Mouse (Mus musculus) stomach, postnatal 0 days (tissue): ENCODE data around the gene Mcf2l. TPM values are rescaled to one million over a fixed set of nuclear protein-coding genes. Genes with fewer than 3 reads are reported as not detected.

Source experiments
- ATAC-seq: fragments of 200-750 bp; cut with Nextera tagmentation; 2 replicates; pipeline ENCODE4 v1.8.0; 2017; ENCODE audit not compliant: low FRiP score, low TSS enrichment
- DNase-seq: peaks from one replicate; pipeline ENCODE4 v3.0.0-alpha.2; 2016; ENCODE audit warnings: low spot score
- H3K27ac ChIP-seq: fragments of 300-500 bp; sonication (generic); replicated peaks from 2 replicates; pipeline ENCODE4 v1.5.1; 2014; ENCODE audit warnings: mild to moderate bottlenecking, control low read depth
- H3K27me3 ChIP-seq: fragments of 300-500 bp; sonication (generic); 2 replicates; pipeline ENCODE4 v1.6.1; 2014; ENCODE audit warnings: low read length; ENCODE audit not compliant: control insufficient read depth, insufficient read depth
- H3K36me3 ChIP-seq: fragments of 300-500 bp; sonication (generic); 2 replicates; pipeline ENCODE4 v1.6.1; 2014; ENCODE audit warnings: low read length, mixed read lengths; ENCODE audit not compliant: control insufficient read depth, insufficient read depth
- H3K4me1 ChIP-seq: fragments of 300-500 bp; sonication (generic); replicated peaks from 2 replicates; pipeline ENCODE4 v1.6.1; 2014; ENCODE audit warnings: antibody characterized with exemption; ENCODE audit not compliant: control insufficient read depth, insufficient read depth
- H3K4me2 ChIP-seq: fragments of 300-500 bp; sonication (generic); replicated peaks from 2 replicates; pipeline ENCODE4 v1.6.1; 2014; ENCODE audit warnings: low read depth, mild to moderate bottlenecking, control low read depth, moderate library complexity
- H3K4me3 ChIP-seq: fragments of 300-500 bp; sonication (generic); 2 replicates; pipeline ENCODE4 v1.5.1; 2014; ENCODE audit warnings: low read depth, low read length, control low read depth
- H3K9ac ChIP-seq: fragments of 300-500 bp; sonication (generic); 2 replicates; pipeline ENCODE4 v1.6.1; 2014; ENCODE audit warnings: mild to moderate bottlenecking, low read length, control low read depth, mixed read lengths
- H3K9me3 ChIP-seq: fragments of 300-500 bp; sonication (generic); 2 replicates; pipeline ENCODE4 v1.6.1; 2016; ENCODE audit warnings: low read length; ENCODE audit not compliant: control insufficient read depth
- CTCF ChIP-seq: IDR thresholded peaks from 2 replicates; pipeline ENCODE4 v1.5.1; 2016; ENCODE audit warnings: antibody characterized with exemption, low read depth, mild to moderate bottlenecking, moderate library complexity
- EP300 ChIP-seq: optimal IDR thresholded peaks from 2 replicates; pipeline ENCODE3; 2016; ENCODE audit warnings: antibody characterized with exemption
- WGBS: fragments of 180-500 bp; shearing (Covaris S2); extraction: QIAGEN DNeasy Blood & Tissue Kit; methylation state at CpG from one replicate; pipeline ENCODE4 v1.1.7; 2014; 5-methylcytosine and 5-hydroxymethylcytosine counted together
- polyA plus RNA-seq: library from polyadenylated mRNA; unstranded; fragments of >200 nt; fragmentation: Nextera tagmentation; extraction: Ambion mirVana; gene quantifications from 2 replicates; pipeline ENCODE4 v1.2.1, GENCODE M21; 2015

Mcf2l gene
- polyA plus RNA-seq, 1 experiment from 2014 or later, result 9.6 TPM

- no peak for ATAC-seq
- DNase-seq, result no peak
- TF ChIP-seq CTCF (no peak), EP300 (no peak)
- Histone ChIP-seq H3K36me3 (no peaks in the 10 kb centered on the region), H3K9me3 (no peaks in the 10 kb centered on the region), H3K4me3 (no peak overlapping the region), H3K27ac (no peak overlapping the region), H3K27me3 (no peaks in the 10 kb centered on the region), H3K9ac (no peak overlapping the region), H3K4me2 (no peak overlapping the region), H3K4me1 (peaks cover 4% of the 10 kb centered on the region; the same call in 1 of the 2 replicates)
- WGBS, result 78% methylated on average over 4 of the region's 4 CpGs
Observed at GRCm38 (mm10) chr8:12874971-12875370, 1.4 kb downstream of the Mcf2l start.

- Histone ChIP-seq H3K27me3 (no peaks in the 10 kb centered on the region), H3K4me3 (no peak overlapping the region), H3K36me3 (no peaks in the 10 kb centered on the region), H3K4me1 (peaks cover 4% of the 10 kb centered on the region; the same call in 1 of the 2 replicates), H3K9ac (no peak overlapping the region), H3K9me3 (no peaks in the 10 kb centered on the region), H3K27ac (no peak overlapping the region), H3K4me2 (no peak overlapping the region)
- no peak for DNase-seq
- 74% methylated on average over 6 of the region's 6 CpGs for WGBS
- ATAC-seq, result no peak
- TF ChIP-seq EP300, result no peak
- no peak for TF ChIP-seq CTCF
Observed at GRCm38 (mm10) chr8:12877126-12877525, 3.5 kb downstream of the Mcf2l start.

DNA sequence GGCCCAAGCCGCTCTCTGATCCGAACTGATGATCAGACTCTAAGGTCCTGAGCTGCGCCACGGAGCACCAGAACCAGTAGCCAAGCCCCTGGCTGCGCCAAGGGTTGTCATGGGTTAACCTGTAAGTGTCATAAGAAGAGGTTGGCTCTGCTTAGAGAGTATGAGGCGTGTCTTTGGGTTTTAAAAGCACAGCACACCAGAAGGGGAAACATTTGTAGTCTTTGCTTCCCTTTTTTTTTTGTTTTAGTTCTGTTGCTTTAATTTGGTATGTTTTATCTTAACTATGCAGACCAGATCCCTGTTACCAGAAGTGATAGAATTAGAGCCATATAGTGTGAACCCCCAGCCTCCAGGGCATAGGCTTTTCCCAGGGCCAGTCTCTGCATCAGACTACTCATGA lies 6.6 kb downstream of the Mcf2l start:
- Histone ChIP-seq H3K27me3 (no peaks in the 10 kb centered on the region), H3K4me1 (no peaks in the 10 kb centered on the region), H3K27ac (no peak overlapping the region), H3K4me2 (no peak overlapping the region), H3K4me3 (no peak overlapping the region), H3K36me3 (no peaks in the 10 kb centered on the region), H3K9ac (no peak overlapping the region), H3K9me3 (no peaks in the 10 kb centered on the region)
- DNase-seq (no peak), ATAC-seq (no peak)
- WGBS, result 81% methylated on average over 6 of the region's 6 CpGs
- no peak for TF ChIP-seq CTCF
- TF ChIP-seq EP300, result no peak

DNA sequence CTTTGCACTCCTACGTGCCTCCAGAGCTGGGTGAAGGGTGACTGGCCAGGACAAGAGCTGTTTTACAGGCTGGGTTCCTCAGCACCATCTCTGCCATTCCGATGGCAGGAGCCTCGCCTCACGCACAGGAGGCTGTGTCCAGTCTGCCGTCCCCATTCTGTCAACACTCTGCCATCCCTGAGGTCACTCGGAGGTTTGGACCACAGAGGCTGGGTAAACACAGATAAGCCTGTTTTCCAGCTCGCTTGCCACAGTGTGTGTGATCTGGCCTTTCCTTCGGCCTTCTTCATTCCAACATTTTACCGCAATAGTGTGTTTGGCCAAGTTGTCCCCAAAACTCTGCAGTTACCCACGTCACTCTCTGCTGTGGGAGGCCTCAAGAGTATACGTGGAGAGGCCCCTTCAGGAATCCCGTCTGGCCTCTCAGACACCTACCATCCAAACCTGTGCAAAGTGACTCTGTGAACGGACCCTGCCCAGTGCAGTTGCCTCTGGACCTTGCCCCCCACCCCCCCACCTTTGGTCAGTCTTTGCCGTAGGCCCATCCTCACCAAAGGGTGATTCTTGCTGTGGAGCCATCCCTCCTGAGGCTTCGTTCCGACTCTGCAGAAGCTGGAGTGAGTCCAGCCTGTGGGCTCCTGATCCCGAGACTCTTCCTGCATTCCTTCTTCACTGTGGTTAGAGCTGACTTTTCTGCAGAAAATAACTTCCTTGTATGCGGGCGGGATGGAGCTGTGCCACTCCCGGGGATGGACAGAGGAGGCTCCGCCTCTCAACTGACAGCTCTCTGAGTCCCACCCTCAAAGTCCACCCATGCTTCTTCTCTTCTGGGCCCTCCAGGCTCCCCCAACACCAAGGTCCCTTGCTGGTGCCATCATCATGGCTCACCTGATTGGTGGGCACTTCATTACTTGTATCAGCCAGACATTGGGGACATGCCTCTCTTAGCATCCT lies 9.7 kb downstream of the Mcf2l start:
- no peak overlapping the region for H3K9ac ChIP-seq
- TF ChIP-seq CTCF (no peak), EP300 (no peak)
- no peak overlapping the region for H3K27ac ChIP-seq
- no peak overlapping the region for H3K4me3 ChIP-seq
- WGBS, result 46% methylated on average over 21 of the region's 21 CpGs
- H3K9me3 ChIP-seq, result no peaks in the 10 kb centered on the region
- DNase-seq (peak; percentile 34), ATAC-seq (peak; percentile 46)
- H3K4me2 ChIP-seq, result no peak overlapping the region
- H3K36me3 ChIP-seq, result no peaks in the 10 kb centered on the region
- H3K27me3 ChIP-seq, result no peaks in the 10 kb centered on the region
- H3K4me1 ChIP-seq, result no peaks in the 10 kb centered on the region

DNA sequence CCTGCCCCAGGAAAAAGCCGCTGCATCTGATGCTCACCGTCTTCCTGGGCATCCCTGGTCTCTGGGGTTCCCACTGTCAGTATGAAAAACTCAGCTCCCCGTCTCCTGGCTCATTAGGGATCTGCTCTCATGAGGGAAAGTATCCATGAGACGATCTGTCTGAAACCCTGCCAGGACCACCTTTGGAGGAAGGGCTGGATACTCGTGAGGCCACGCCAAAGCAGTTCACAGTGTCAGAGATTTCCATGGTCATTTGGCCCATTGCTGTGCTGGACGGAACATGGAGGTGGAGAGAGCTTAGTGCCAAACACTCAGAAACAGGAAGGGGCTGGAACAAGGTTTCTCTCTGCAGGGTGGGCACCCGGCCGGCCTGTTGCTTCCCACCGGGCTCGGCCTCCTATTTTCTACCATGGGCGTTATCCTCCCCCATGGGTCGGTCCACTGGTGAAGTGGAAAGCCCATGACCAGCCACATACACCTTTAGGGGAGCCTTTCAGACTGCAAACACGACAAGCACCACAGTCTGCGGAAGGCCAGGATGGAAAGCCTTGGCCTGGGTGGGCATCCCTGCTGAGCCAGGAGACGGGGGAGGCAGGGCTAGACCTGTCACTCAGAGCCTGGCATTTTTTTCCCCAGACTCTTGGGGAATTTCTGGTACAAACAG lies 14.3 kb downstream of the Mcf2l start:
- WGBS, result 81% methylated on average over 16 of the region's 16 CpGs
- DNase-seq (no peak), ATAC-seq (no peak)
- Histone ChIP-seq H3K27ac (no peak overlapping the region), H3K27me3 (no peaks in the 10 kb centered on the region), H3K4me2 (no peak overlapping the region), H3K9me3 (no peaks in the 10 kb centered on the region), H3K4me3 (no peak overlapping the region), H3K9ac (no peak overlapping the region), H3K4me1 (no peaks in the 10 kb centered on the region), H3K36me3 (no peaks in the 10 kb centered on the region)
- no peak for TF ChIP-seq CTCF
- TF ChIP-seq EP300, result no peak

GRCm38 (mm10) chr8:12889046-12889598 lies 15.5 kb downstream of the Mcf2l start:
- 85% methylated on average over 11 of the region's 11 CpGs for WGBS
- Histone ChIP-seq H3K4me3 (no peak overlapping the region), H3K4me1 (no peaks in the 10 kb centered on the region), H3K9me3 (no peaks in the 10 kb centered on the region), H3K27me3 (no peaks in the 10 kb centered on the region), H3K27ac (no peak overlapping the region), H3K36me3 (no peaks in the 10 kb centered on the region), H3K4me2 (no peak overlapping the region), H3K9ac (no peak overlapping the region)
- TF ChIP-seq CTCF, result no peak
- TF ChIP-seq EP300, result no peak
- ATAC-seq, result no peak
- no peak for DNase-seq
